Mouse (Mus musculus) CD8-positive naive resting alpha-beta T cell, adult 2 months (primary cell): ENCODE measurements around the gene Gm37240.

ENCODE experiments used
- DNase-seq, 2 experiments: peaks; one replicate each; pipeline ENCODE4 v3.0.0; 2022; ENCODE audit warnings: low read depth in 2 of 2, low spot score in 2 of 2

The Gm37240 gene

GRCm38 (mm10) chr3:85442781-85443180 lies 444.5 kb downstream of the Gm37240 start:
- DNase-seq = no peak

GRCm38 (mm10) chr3:85442261-85442660 lies 445.1 kb downstream of the Gm37240 start:
- DNase-seq = no peak

GRCm38 (mm10) chr3:85435406-85435805 lies 451.9 kb downstream of the Gm37240 start:
- no peak for DNase-seq

GRCm38 (mm10) chr3:85431208-85431607 lies 456.1 kb downstream of the Gm37240 start:
- no peak for DNase-seq

- no peak for DNase-seq
Observed at GRCm38 (mm10) chr3:85423376-85423997, 463.8 kb downstream of the Gm37240 start.

- no peak for DNase-seq
Observed at GRCm38 (mm10) chr3:85421403-85421802, 465.9 kb downstream of the Gm37240 start.

GRCm38 (mm10) chr3:85417663-85418062 lies 469.7 kb downstream of the Gm37240 start:
- no peak for DNase-seq

- DNase-seq = no peak
Observed at GRCm38 (mm10) chr3:85398841-85399240, 488.5 kb downstream of the Gm37240 start.

GRCm38 (mm10) chr3:85398483-85398835 lies 488.9 kb downstream of the Gm37240 start:
- DNase-seq = no peak

- DNase-seq = no peak
Observed at GRCm38 (mm10) chr3:85397816-85398482, 489.4 kb downstream of the Gm37240 start.

GRCm38 (mm10) chr3:85393395-85393794 lies 493.9 kb downstream of the Gm37240 start:
- DNase-seq = no peak

GRCm38 (mm10) chr3:85391756-85392155 lies 495.6 kb downstream of the Gm37240 start:
- no peak for DNase-seq

- DNase-seq = no peak
Observed at GRCm38 (mm10) chr3:85391111-85391510, 496.2 kb downstream of the Gm37240 start.

- DNase-seq = no peak
Observed at GRCm38 (mm10) chr3:85385371-85385770, 501.9 kb downstream of the Gm37240 start.

- DNase-seq = no peak
Observed at GRCm38 (mm10) chr3:85383330-85383729, 504.0 kb downstream of the Gm37240 start.

- DNase-seq = no peak
Observed at GRCm38 (mm10) chr3:85378703-85379395, 508.5 kb downstream of the Gm37240 start.

- no peak for DNase-seq
Observed at GRCm38 (mm10) chr3:85377946-85378702, 509.2 kb downstream of the Gm37240 start.

GRCm38 (mm10) chr3:85377505-85377904 lies 509.8 kb downstream of the Gm37240 start:
- DNase-seq = no peak

GRCm38 (mm10) chr3:85376541-85376940 lies 510.8 kb downstream of the Gm37240 start:
- no peak for DNase-seq

GRCm38 (mm10) chr3:85373039-85373438 lies 514.3 kb downstream of the Gm37240 start:
- DNase-seq = no peak

GRCm38 (mm10) chr3:85369847-85370246 lies 517.5 kb downstream of the Gm37240 start:
- DNase-seq = no peak

- no peak for DNase-seq
Observed at GRCm38 (mm10) chr3:85369157-85369556, 518.2 kb downstream of the Gm37240 start.
